Mouse (Mus musculus) liver, embryonic 12.5 days (tissue): ENCODE data around the gene Gabrr2. TPM values are rescaled to one million over a fixed set of nuclear protein-coding genes. Genes with fewer than 3 reads are reported as not detected.
"Not testable (repeated sequence)": the region's sequence is repeated elsewhere in the genome, so short reads cannot be mapped to it uniquely, and the experiment has no call there.

ENCODE experiments used
- ATAC-seq: fragments of 200-750 bp; cut with Nextera tagmentation; 2 replicates; pipeline ENCODE4 v1.8.0; 2017; ENCODE audit warnings: moderate number of reproducible peaks, mild to moderate bottlenecking, moderate library complexity
- H3K27ac ChIP-seq: fragments of 300-500 bp; sonication (generic); 2 replicates; pipeline ENCODE4 v1.5.1; 2016; ENCODE audit warnings: mild to moderate bottlenecking
- H3K27me3 ChIP-seq: fragments of 300-500 bp; sonication (generic); replicated peaks from 2 replicates; pipeline ENCODE4 v1.6.1; 2016; ENCODE audit warnings: mild to moderate bottlenecking, moderate library complexity
- H3K36me3 ChIP-seq: fragments of 300-500 bp; sonication (generic); 2 replicates; pipeline ENCODE4 v1.6.1; 2016; ENCODE audit warnings: mild to moderate bottlenecking, moderate library complexity
- H3K4me1 ChIP-seq: fragments of 300-500 bp; sonication (generic); 2 replicates; pipeline ENCODE4 v1.6.1; 2016
- H3K4me2 ChIP-seq: fragments of 300-500 bp; sonication (generic); 2 replicates; pipeline ENCODE4 v1.6.1; 2016; ENCODE audit warnings: mild to moderate bottlenecking, moderate library complexity
- H3K4me3 ChIP-seq: fragments of 300-500 bp; sonication (generic); 2 replicates; pipeline ENCODE4 v1.5.1; 2016; ENCODE audit warnings: mild to moderate bottlenecking, moderate library complexity
- H3K9ac ChIP-seq: fragments of 300-500 bp; sonication (generic); 2 replicates; pipeline ENCODE4 v1.6.1; 2016; ENCODE audit warnings: mild to moderate bottlenecking, moderate library complexity
- H3K9me3 ChIP-seq: fragments of 300-500 bp; sonication (generic); replicated peaks from 2 replicates; pipeline ENCODE4 v1.6.1; 2016; ENCODE audit warnings: mild to moderate bottlenecking, moderate library complexity
- WGBS: fragments of 180-500 bp; shearing (Covaris S2); methylation state at CpG from one replicate; pipeline ENCODE4 v1.1.7; 2016; ENCODE audit not compliant: insufficient replicate concordance; 5-methylcytosine and 5-hydroxymethylcytosine counted together
- polyA plus RNA-seq: library from polyadenylated mRNA; unstranded; fragments of >200 nt; fragmentation: Nextera tagmentation; extraction: Ambion mirVana; gene quantifications from 2 replicates; pipeline ENCODE4 v1.2.1, GENCODE M21; 2016

Gabrr2 gene
- polyA plus RNA-seq, 1 experiment from 2014 or later: not detected

GRCm38 (mm10) chr4:33119118-33119517, 56.3 kb downstream of the Gabrr2 start:
- H3K9ac ChIP-seq, ATAC-seq, H3K4me1 ChIP-seq, H3K4me3 ChIP-seq, H3K4me2 ChIP-seq, H3K27me3 ChIP-seq, H3K9me3 ChIP-seq, H3K27ac ChIP-seq, H3K36me3 ChIP-seq: not testable (repeated sequence)
- 3% methylated on average over 3 of the region's 3 CpGs for WGBS

- H3K4me3 ChIP-seq: no peak overlapping the region
- no peak overlapping the region for H3K27ac ChIP-seq
- H3K36me3 ChIP-seq: no peaks in the 10 kb centered on the region
- H3K4me2 ChIP-seq: no peak overlapping the region
- H3K4me1 ChIP-seq: no peaks in the 10 kb centered on the region
- WGBS: 55% methylated on average over 6 of the region's 6 CpGs
- no peaks in the 10 kb centered on the region for H3K27me3 ChIP-seq
- H3K9ac ChIP-seq: no peak overlapping the region
- ATAC-seq: no peak
- H3K9me3 ChIP-seq: no peaks in the 10 kb centered on the region
Observed at GRCm38 (mm10) chr4:33124493-33124892, 61.7 kb downstream of the Gabrr2 start.

GRCm38 (mm10) chr4:33125409-33126084, 62.7 kb downstream of the Gabrr2 start:
- H3K4me1 ChIP-seq: no peaks in the 10 kb centered on the region
- WGBS: 68% methylated on average over 10 of the region's 10 CpGs
- ATAC-seq: no peak
- no peaks in the 10 kb centered on the region for H3K27me3 ChIP-seq
- no peak overlapping the region for H3K4me2 ChIP-seq
- H3K9me3 ChIP-seq: no peaks in the 10 kb centered on the region
- no peak overlapping the region for H3K27ac ChIP-seq
- H3K4me3 ChIP-seq: no peak overlapping the region
- H3K36me3 ChIP-seq: no peaks in the 10 kb centered on the region
- no peak overlapping the region for H3K9ac ChIP-seq

- no peaks in the 10 kb centered on the region for H3K9me3 ChIP-seq
- no peak within 1 kb of the TSS for H3K27ac ChIP-seq
- no peaks in the 10 kb centered on the region for H3K36me3 ChIP-seq
- H3K4me2 ChIP-seq: no peak within 1 kb of the TSS
- H3K4me3 ChIP-seq: no peak within 1 kb of the TSS
- H3K9ac ChIP-seq: no peak within 1 kb of the TSS
- no peaks in the 10 kb centered on the region for H3K27me3 ChIP-seq
- ATAC-seq: no peak
- WGBS: 73% methylated on average over 11 of the region's 11 CpGs
- H3K4me1 ChIP-seq: no peaks in the 10 kb centered on the region
Observed at GRCm38 (mm10) chr4:33132221-33132620, 69.4 kb downstream of the Gabrr2 start, which contains the start of gene Gabrr1. Gene Gabrr1 (plus strand): TSS chr4:33132521.

Other genes with a start within 250 kb of the Gabrr2 start
- gene Ankrd6, start 112.2 kb upstream of the Gabrr2 start, polyA plus RNA-seq: 1.3 and 1.5 TPM in 2 replicates
- gene Rragd, start 80.0 kb upstream of the Gabrr2 start, polyA plus RNA-seq: 4.0 and 4.3 TPM in 2 replicates
- 34.2 and 36.0 TPM in 2 replicates for gene Ube2j1, start 31.6 kb upstream of the Gabrr2 start, polyA plus RNA-seq
- 0.05 TPM in 1 of 2 replicates, not detected in the other for gene Gabrr1, start 69.5 kb downstream of the Gabrr2 start, polyA plus RNA-seq
- gene Pm20d2, start 126.7 kb downstream of the Gabrr2 start, polyA plus RNA-seq: 0.49 and 0.60 TPM in 2 replicates
- gene Srsf12, start 146.0 kb downstream of the Gabrr2 start, polyA plus RNA-seq: 0.37 and 0.72 TPM in 2 replicates
- gene Pnrc1, start 227.2 kb downstream of the Gabrr2 start, polyA plus RNA-seq: 42.6 and 49.5 TPM in 2 replicates
- gene Rngtt, start 247.3 kb downstream of the Gabrr2 start, polyA plus RNA-seq: 22.7 and 23.6 TPM in 2 replicates